Mouse (Mus musculus): Measurements from ENCODE around the gene Hp1bp3.

DNA sequence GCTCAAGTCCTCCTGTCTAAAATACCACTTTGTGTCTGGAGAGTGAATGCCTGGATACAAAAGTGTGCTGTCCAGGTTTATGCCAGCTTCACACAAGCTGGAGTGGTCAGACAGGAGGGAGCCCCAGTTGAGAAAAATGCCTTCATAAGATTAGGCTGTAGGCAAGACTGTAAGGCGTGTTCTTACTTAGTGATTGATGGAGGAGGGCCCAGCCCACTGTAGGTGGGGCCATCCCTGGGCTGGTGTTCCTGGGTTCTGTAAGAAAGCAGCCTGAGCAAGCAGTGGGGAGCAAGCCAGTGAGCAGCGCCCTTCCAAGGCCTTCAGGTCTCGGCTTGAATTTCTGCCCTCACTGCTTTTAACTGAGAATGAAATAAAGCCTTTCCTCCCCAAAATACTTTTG is 47.9 kb upstream of the Hp1bp3 start:
- TF ChIP-seq CTCF (IDR thresholded peaks at IDR 0.05; ENCODE audit: low read depth) (no peak), EP300 (IDR thresholded peaks at IDR 0.05; ENCODE audit: low read depth) (no peak)
